Mouse (Mus musculus) bone marrow, adult 2 months (tissue): ENCODE results near the gene Dhdh.
A peak's percentile ranks its signal among the peaks of the same experiment; 100 is the strongest.

Experiments
- CTCF ChIP-seq: fragments of 200-500 bp; IDR thresholded peaks from 2 replicates; pipeline ENCODE4 v1.5.1; 2011; ENCODE audit warnings: low read length, control low read depth; ENCODE audit not compliant: control insufficient read depth, insufficient read depth
- POLR2A ChIP-seq: fragments of 200-500 bp; IDR thresholded peaks from 2 replicates; pipeline ENCODE4 v1.6.1; 2011; ENCODE audit warnings: low read depth, mild to moderate bottlenecking, control low read depth, low read length, borderline replicate concordance; ENCODE audit not compliant: control insufficient read depth

DNA sequence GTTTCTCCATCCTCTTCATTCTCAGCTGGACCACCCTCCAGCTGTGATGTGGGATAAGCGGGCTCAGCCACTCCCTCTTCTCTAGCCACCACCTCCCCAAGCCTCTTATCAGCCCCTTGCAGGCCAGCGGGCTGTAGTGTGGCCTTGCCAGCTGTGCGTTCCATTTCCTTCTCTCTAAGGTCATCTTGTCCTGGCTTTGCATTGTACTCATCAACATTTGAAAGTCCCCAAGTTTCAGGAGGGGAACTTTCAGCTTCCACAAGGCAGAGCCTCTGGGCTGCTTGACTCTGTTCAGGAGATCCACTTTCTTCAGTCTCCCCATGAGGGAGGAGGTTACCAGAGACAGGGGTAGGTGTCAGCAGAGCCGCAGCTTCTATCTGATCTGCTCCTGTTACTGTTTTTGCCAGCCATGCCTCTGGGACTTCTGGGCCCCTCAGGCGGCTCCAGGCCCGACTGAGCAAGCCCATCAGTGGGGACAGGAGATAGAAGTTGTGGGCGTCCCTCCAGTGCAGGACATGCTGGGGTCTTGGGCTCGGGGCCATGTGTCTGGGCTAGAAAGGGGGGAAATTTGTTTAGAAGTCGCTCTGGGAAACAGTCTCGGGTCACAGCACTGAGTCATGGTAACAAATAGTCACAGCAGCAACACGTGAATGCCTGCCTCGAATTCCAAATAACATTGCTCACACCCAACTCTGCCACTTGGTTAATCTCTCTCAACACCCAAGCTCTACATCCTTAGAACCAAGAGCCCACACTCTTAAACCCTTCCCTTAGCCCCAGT, 36.4 kb upstream of the Dhdh start:
- no peak for TF ChIP-seq CTCF
- TF ChIP-seq POLR2A, result peak; percentile 72
